Mouse (Mus musculus) spleen, adult 2 months (tissue): Measurements from ENCODE around the gene Adcy5.

ENCODE experiments used
- CTCF ChIP-seq: fragments of 200-500 bp; IDR thresholded peaks from 2 replicates; pipeline ENCODE4 v1.5.1; 2011; ENCODE audit warnings: mild to moderate bottlenecking, inconsistent platforms; ENCODE audit not compliant: insufficient read depth, insufficient read length, insufficient replicate concordance; ENCODE audit errors: extremely low read depth
- POLR2A ChIP-seq: fragments of 200-500 bp; IDR thresholded peaks from 2 replicates; pipeline ENCODE4 v1.6.1; 2011; ENCODE audit warnings: low read depth, low read length, inconsistent platforms

GRCm38 (mm10) chr16:35270353-35270934 is 115.8 kb downstream of the Adcy5 start:
- TF ChIP-seq POLR2A (no peak), CTCF (peak; percentile 64; the same call in 1 of the 2 replicates)
